In the genomic region with DNA sequence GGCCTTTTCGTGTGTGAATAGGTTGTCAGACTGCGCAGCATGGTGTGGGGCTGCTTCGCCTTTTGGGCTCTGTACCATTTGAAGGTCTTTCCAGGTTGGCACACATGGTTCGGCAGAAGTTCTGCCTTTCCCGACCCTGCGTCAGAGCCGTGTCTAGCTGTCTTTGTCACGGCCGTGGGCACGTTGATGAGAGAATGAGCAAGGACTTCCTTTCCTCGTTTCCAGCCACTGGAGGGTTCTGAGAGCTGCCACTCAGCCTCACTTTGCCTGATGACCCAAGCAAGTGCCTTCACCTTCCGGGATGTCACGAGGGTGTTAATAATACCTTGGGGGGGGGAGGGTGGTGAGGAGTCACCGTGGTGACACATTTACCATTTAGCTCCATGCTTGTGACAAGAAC, we compare ENCODE assay signal across 21 mouse cellular contexts. TPM values are rescaled to one million over a fixed set of nuclear protein-coding genes. Genes with fewer than 3 reads are reported as not detected.
DNase-seq lines count a peak whose midpoint lies in the region; ATAC-seq and TF ChIP-seq lines count a peak whose summit lies in the region.
"Had no signal": no experiment of that assay in that cellular context is flagged by ENCODE, and none has a peak within 500 bp of the region (broad histone marks: within the 10 kb centered on the region; RNA-seq: fewer than 3 reads in every experiment).

No protein-coding gene starts in this region.

- no peaks in the 10 kb centered on the region for H3K9me3 ChIP-seq in hindbrain, postnatal 0 days (ENCODE audit: low read length)
- H3K9me3 ChIP-seq in hindbrain, embryonic 14.5 days (ENCODE audit: control insufficient read depth, low read length): no peaks in the 10 kb centered on the region
- H3K9me3 ChIP-seq: forebrain, embryonic 15.5 days; liver, embryonic 12.5 days; lung, embryonic 15.5 days; neural tube, embryonic 13.5 days; stomach, embryonic 15.5 days had no signal

- ATAC-seq in hindbrain, postnatal 0 days: no peak
- no peak for ATAC-seq in hindbrain, embryonic 14.5 days (ENCODE audit: low FRiP score)
- ATAC-seq in erythroblast, adult 5-6 weeks (replicated peaks; ENCODE audit: low FRiP score, poor library complexity, severe bottlenecking): no peak
- ATAC-seq: liver, embryonic 12.5 days had no signal

- DNase-seq in cerebellum, adult 2 months: no peak
- no peak for DNase-seq in cerebellum, adult 9-10 months
- DNase-seq in hindbrain, postnatal 0 days (ENCODE audit: low spot score): peak; percentile 23
- no peak for DNase-seq in hindbrain, embryonic 14.5 days (ENCODE audit: low spot score)
- DNase-seq in right cerebral cortex, adult 2 months (ENCODE audit: low spot score in 2 of 2): peak; percentile 25 to 36
- DNase-seq in right cerebral cortex, postnatal 14 days: no peak
- no peak for DNase-seq in Muller cell, postnatal 12 days (ENCODE audit: inconsistent ontology term)
- DNase-seq: gastrocnemius, postnatal 36 days; kidney, adult 8-10 months; kidney, postnatal 36 days; thymus, postnatal 14 days had no signal

- no peak overlapping the region for H3K9ac ChIP-seq in hindbrain, postnatal 0 days (replicated peaks; ENCODE audit: low read length)
- no peak overlapping the region for H3K9ac ChIP-seq in hindbrain, embryonic 14.5 days
- H3K9ac ChIP-seq: forebrain, embryonic 15.5 days; liver, embryonic 12.5 days; lung, embryonic 15.5 days; neural tube, embryonic 13.5 days; stomach, embryonic 15.5 days had no signal

- no peak for TF ChIP-seq CTCF in cerebellum, adult 2 months (IDR thresholded peaks at IDR 0.05; ENCODE audit: borderline replicate concordance, insufficient read depth, low read depth, low read length)
- no peak for TF ChIP-seq CTCF in hindbrain, postnatal 0 days (IDR thresholded peaks at IDR 0.05; ENCODE audit: low read depth)

- no peaks in the 10 kb centered on the region for H3K36me3 ChIP-seq in hindbrain, postnatal 0 days (ENCODE audit: insufficient read depth, low read length)
- H3K36me3 ChIP-seq in hindbrain, embryonic 14.5 days (replicated peaks; ENCODE audit: control insufficient read depth, insufficient read depth): no peaks in the 10 kb centered on the region
- H3K36me3 ChIP-seq: forebrain, embryonic 15.5 days; liver, embryonic 12.5 days; lung, embryonic 15.5 days; neural tube, embryonic 13.5 days; stomach, embryonic 15.5 days had no signal

- peak overlapping the region; percentile 55; the same call in 1 of the 2 replicates for H3K27ac ChIP-seq in cerebellum, adult 2 months (ENCODE audit: insufficient read depth, low read length)
- peak overlapping the region; percentile 45; the same call in 1 of the 2 replicates for H3K27ac ChIP-seq in hindbrain, postnatal 0 days
- no peak overlapping the region for H3K27ac ChIP-seq in hindbrain, embryonic 14.5 days
- H3K27ac ChIP-seq: forebrain, embryonic 15.5 days; liver, embryonic 12.5 days; lung, embryonic 15.5 days; macrophage; neural tube, embryonic 13.5 days; stomach, embryonic 15.5 days had no signal

- WGBS in cerebellum, adult 2 months: 39% methylated on average over 14 of the region's 14 CpGs
- 51% methylated on average over 14 of the region's 14 CpGs for WGBS in hindbrain, postnatal 0 days
- 70% methylated on average over 14 of the region's 14 CpGs for WGBS in hindbrain, embryonic 14.5 days

- peak overlapping the region; percentile 23 for H3K4me3 ChIP-seq in cerebellum, adult 2 months (replicated peaks; ENCODE audit: insufficient read depth, low read depth, low read length)
- no peak overlapping the region for H3K4me3 ChIP-seq in hindbrain, postnatal 0 days (ENCODE audit: low read length)
- no peak overlapping the region for H3K4me3 ChIP-seq in hindbrain, embryonic 14.5 days (replicated peaks; ENCODE audit: low read length)
- H3K4me3 ChIP-seq: forebrain, embryonic 15.5 days; liver, embryonic 12.5 days; lung, embryonic 15.5 days; neural tube, embryonic 13.5 days; stomach, embryonic 15.5 days had no signal

- no peaks in the 10 kb centered on the region; the same call in 1 of the 2 replicates for H3K4me1 ChIP-seq in cerebellum, adult 2 months (ENCODE audit: control insufficient read depth, insufficient read depth, low read length)
- H3K4me1 ChIP-seq in hindbrain, postnatal 0 days (ENCODE audit: insufficient read depth, low read length): peaks cover 7% of the 10 kb centered on the region; the same call in 1 of the 2 replicates
- 0 out of 2 replicates have a peak, but pooled peaks cover 10% of the 10 kb centered on the region for H3K4me1 ChIP-seq in hindbrain, embryonic 14.5 days (replicated peaks; ENCODE audit: control insufficient read depth, insufficient read depth, low read length)

- H3K27me3 ChIP-seq in cerebellum, adult 2 months (ENCODE audit: control insufficient read depth, insufficient read depth, low read length): no peaks in the 10 kb centered on the region
- H3K27me3 ChIP-seq in hindbrain, postnatal 0 days (ENCODE audit: insufficient read depth, low read length): no peaks in the 10 kb centered on the region
- H3K27me3 ChIP-seq in hindbrain, embryonic 14.5 days (ENCODE audit: control insufficient read depth, insufficient read depth, low read length): no peaks in the 10 kb centered on the region
- H3K27me3 ChIP-seq: forebrain, embryonic 15.5 days; lung, embryonic 15.5 days; neural tube, embryonic 13.5 days; stomach, embryonic 15.5 days had no signal

- no peak for TF ChIP-seq POLR2A in cerebellum, adult 2 months (IDR thresholded peaks at IDR 0.05; ENCODE audit: borderline replicate concordance, insufficient read depth, low read length)

- no peak overlapping the region for H3K4me2 ChIP-seq in hindbrain, postnatal 0 days (ENCODE audit: low read depth, low read length)
- H3K4me2 ChIP-seq in hindbrain, embryonic 14.5 days (replicated peaks): no peak overlapping the region
- H3K4me2 ChIP-seq: forebrain, embryonic 15.5 days; liver, embryonic 12.5 days; lung, embryonic 15.5 days; neural tube, embryonic 13.5 days; stomach, embryonic 15.5 days had no signal

RNA-seq across cellular contexts. Expression of gene Spocd1, which starts 4.6 kb away (rescaled TPM):
- polyA plus RNA-seq in cerebellum, adult 2 months (2012; rRNA removed): 0.27 and 0.29 TPM in 2 replicates
- total RNA-seq in hindbrain, postnatal 0 days (2014; rRNA removed): 0.37 TPM in 1 of 2 replicates, not detected in the other
- polyA plus RNA-seq in hindbrain, postnatal 0 days (2015; fragmentation: Nextera tagmentation; extraction: Ambion mirVana): 0.08 TPM in 2 replicates
- polyA plus RNA-seq in hindbrain, embryonic 14.5 days (2014; fragmentation: Nextera tagmentation; extraction: Ambion mirVana): not detected in 2 replicates
- total RNA-seq in erythroblast, adult 5-6 weeks (2015; ENCODE audit: low replicate concordance): not detected in 2 replicates
- total RNA-seq in erythroblast, adult 5-6 weeks (2017; ENCODE audit: low replicate concordance): not detected in 2 replicates
- total RNA-seq: gastrocnemius, postnatal 36 days; MEL; monocyte, adult 5-6 weeks had no signal
- polyA plus RNA-seq: forebrain, embryonic 15.5 days; limb, embryonic 11.5 days; macrophage; neural tube, embryonic 13.5 days had no signal

RNA-seq across cellular contexts. Expression of gene Adgrb2, which starts 51.0 kb away (rescaled TPM):
- 116 and 130 TPM in 2 replicates for polyA plus RNA-seq in cerebellum, adult 2 months (2012; rRNA removed)
- 306 and 313 TPM in 2 replicates for total RNA-seq in hindbrain, postnatal 0 days (2014; rRNA removed)
- polyA plus RNA-seq in hindbrain, postnatal 0 days (2015; fragmentation: Nextera tagmentation; extraction: Ambion mirVana): 14.3 and 15.9 TPM in 2 replicates
- 16.9 and 19.0 TPM in 2 replicates for polyA plus RNA-seq in hindbrain, embryonic 14.5 days (2014; fragmentation: Nextera tagmentation; extraction: Ambion mirVana)
- not detected in 2 replicates for total RNA-seq in erythroblast, adult 5-6 weeks (2015; ENCODE audit: low replicate concordance)
- total RNA-seq in erythroblast, adult 5-6 weeks (2017; ENCODE audit: low replicate concordance): not detected in 2 replicates
- total RNA-seq: monocyte, adult 5-6 weeks had no signal
- polyA plus RNA-seq: macrophage had no signal

Comparison
In these comparisons a context has a peak if more than half of its experiments do, and no peak if none do; other contexts are left out.
1. DNase-seq: peak in hindbrain, postnatal 0 days (single experiment) and right cerebral cortex, adult 2 months (2 of 2); none in cerebellum, adult 2 months (0 of 2), cerebellum, adult 9-10 months (single experiment), hindbrain, embryonic 14.5 days (single experiment), right cerebral cortex, postnatal 14 days (single experiment) and Muller cell, postnatal 12 days (single experiment).